In genomic region chr9:70140340-70140739, GRCm38 (mm10) we compare ENCODE assay signal across 8 mouse cellular contexts. TPM values are rescaled to one million over a fixed set of nuclear protein-coding genes. Genes with fewer than 3 reads are reported as not detected.
DNase-seq lines count a peak whose midpoint lies in the region; ATAC-seq and TF ChIP-seq lines count a peak whose summit lies in the region.

No protein-coding gene starts in this region.

- DNase-seq in heart, postnatal 14 days, result no peak
- DNase-seq in ES-E14 (ENCODE audit: low read depth, low spot score), result no peak
- no peak for DNase-seq in hindbrain, embryonic 14.5 days (ENCODE audit: low spot score)
- peak; percentile 87 for DNase-seq in midbrain, embryonic 11.5 days (ENCODE audit: low spot score, missing footprints)
- no peak for DNase-seq in cerebellum, adult 8-10 months
- no peak for DNase-seq in adrenal gland, adult 8-10 months
- no peak for DNase-seq in thymus, adult 18-20 months

- intact Hi-C loops in heart, postnatal 14 days (cut with DNase I), result loop anchor here (5.0 kb wide), 1 partner anchor 67 kb away; the partner anchor contains the start of gene Myo1e

- peaks cover 9% of the 10 kb centered on the region; the same call in 1 of the 2 replicates for H3K27me3 ChIP-seq in heart, embryonic 14.5 days (ENCODE audit: control insufficient read depth, insufficient read depth, low read length)
- peaks cover 7% of the 10 kb centered on the region; the same call in 1 of the 2 replicates for H3K27me3 ChIP-seq in hindbrain, embryonic 14.5 days (ENCODE audit: control insufficient read depth, insufficient read depth, low read length)
- H3K27me3 ChIP-seq in midbrain, embryonic 11.5 days (ENCODE audit: control insufficient read depth, insufficient read depth, low read length), result peaks cover 7% of the 10 kb centered on the region; the same call in 1 of the 2 replicates

- peak overlapping the region; percentile 20 to 69; a peak in 3 of 4 replicates for H3K27ac ChIP-seq in heart, embryonic 14.5 days (replicated peaks in 1 of 2; ENCODE audit: control insufficient read depth in 1 of 2, insufficient read depth in 1 of 2, low read depth in 2 of 2, low read length in 2 of 2)
- H3K27ac ChIP-seq in ES-E14 (ENCODE audit: insufficient read depth, low read depth, low read length, poor library complexity, severe bottlenecking), result no peak overlapping the region
- H3K27ac ChIP-seq in hindbrain, embryonic 14.5 days, result peak overlapping the region; percentile 57; the same call in 1 of the 2 replicates
- H3K27ac ChIP-seq in midbrain, embryonic 11.5 days (ENCODE audit: low read depth, low read length), result no peak overlapping the region

- H3K9ac ChIP-seq in heart, embryonic 14.5 days (ENCODE audit: low read length), result peak overlapping the region; percentile 68
- H3K9ac ChIP-seq in ES-E14 (ENCODE audit: insufficient read depth, low read depth, low read length, poor library complexity, severe bottlenecking), result no peak overlapping the region; the same call in 1 of the 2 replicates
- H3K9ac ChIP-seq in hindbrain, embryonic 14.5 days, result peak overlapping the region; percentile 75; the same call in 1 of the 2 replicates
- peak overlapping the region; percentile 64 for H3K9ac ChIP-seq in midbrain, embryonic 11.5 days (ENCODE audit: low read length)

- H3K4me1 ChIP-seq in heart, embryonic 14.5 days (ENCODE audit: control insufficient read depth in 2 of 2, insufficient read depth in 2 of 2, low read length in 2 of 2), result peaks cover 8 to 24% of the 10 kb centered on the region in 2 experiments
- H3K4me1 ChIP-seq in ES-E14 (ENCODE audit: control insufficient read depth in 2 of 2, insufficient read depth in 2 of 2, low read length in 2 of 2, poor library complexity in 1 of 2), result peaks cover 10 to 23% of the 10 kb centered on the region in 2 experiments; a peak in 3 of 4 replicates
- peaks cover 6% of the 10 kb centered on the region; the same call in 1 of the 2 replicates for H3K4me1 ChIP-seq in hindbrain, embryonic 14.5 days (replicated peaks; ENCODE audit: control insufficient read depth, insufficient read depth, low read length)
- peaks cover 12% of the 10 kb centered on the region for H3K4me1 ChIP-seq in midbrain, embryonic 11.5 days (ENCODE audit: control insufficient read depth, insufficient read depth, low read length)

- WGBS in heart, embryonic 14.5 days, result 52% methylated on average over 4 of the region's 4 CpGs
- WGBS in hindbrain, embryonic 14.5 days, result 61% methylated on average over 4 of the region's 4 CpGs
- 58% methylated on average over 4 of the region's 4 CpGs for WGBS in midbrain, embryonic 11.5 days

- no peaks in the 10 kb centered on the region for H3K9me3 ChIP-seq in heart, embryonic 14.5 days (ENCODE audit: control insufficient read depth, low read length)
- H3K9me3 ChIP-seq in ES-E14 (ENCODE audit: control insufficient read depth, insufficient read depth, low read depth, low read length), result no peaks in the 10 kb centered on the region
- no peaks in the 10 kb centered on the region for H3K9me3 ChIP-seq in hindbrain, embryonic 14.5 days (ENCODE audit: control insufficient read depth, low read length)
- no peaks in the 10 kb centered on the region for H3K9me3 ChIP-seq in midbrain, embryonic 11.5 days (ENCODE audit: control insufficient read depth, low read length)

- in situ Hi-C loops in ES-E14 (cut with MboI; ENCODE audit: low sequenced_read_pairs in 2 of 2, unreplicated experiment in 2 of 2), result no loop called here

- peak overlapping the region; percentile 64 to 76 for H3K4me3 ChIP-seq in heart, embryonic 14.5 days (ENCODE audit: control insufficient read depth in 1 of 2, insufficient read depth in 1 of 2, low read depth in 1 of 2, low read length in 2 of 2)
- peak overlapping the region; percentile 70 to 75 for H3K4me3 ChIP-seq in ES-E14 (ENCODE audit: insufficient read depth in 1 of 2, low read depth in 1 of 2, low read length in 2 of 2, poor library complexity in 1 of 2, severe bottlenecking in 1 of 2)
- H3K4me3 ChIP-seq in hindbrain, embryonic 14.5 days (replicated peaks; ENCODE audit: low read length), result peak overlapping the region; percentile 78
- H3K4me3 ChIP-seq in midbrain, embryonic 11.5 days (ENCODE audit: low read depth, low read length), result peak overlapping the region; percentile 65; the same call in 1 of the 2 replicates

- H3K4me2 ChIP-seq in heart, embryonic 14.5 days (ENCODE audit: low read length), result peak overlapping the region; percentile 73
- H3K4me2 ChIP-seq in hindbrain, embryonic 14.5 days (replicated peaks), result peak overlapping the region; percentile 95
- peak overlapping the region; percentile 93 for H3K4me2 ChIP-seq in midbrain, embryonic 11.5 days

- no peak for ATAC-seq in heart, embryonic 14.5 days (ENCODE audit: insufficient number of reproducible peaks, insufficient read depth, low FRiP score, low read depth)
- ATAC-seq in hindbrain, embryonic 14.5 days (ENCODE audit: low FRiP score), result no peak
- no peak for ATAC-seq in midbrain, embryonic 11.5 days (ENCODE audit: low FRiP score)

- no peaks in the 10 kb centered on the region for H3K36me3 ChIP-seq in heart, embryonic 14.5 days (ENCODE audit: control insufficient read depth, insufficient read depth, low read length)
- no peaks in the 10 kb centered on the region for H3K36me3 ChIP-seq in ES-E14 (ENCODE audit: control insufficient read depth, insufficient read depth, low read length, poor library complexity, severe bottlenecking)
- no peaks in the 10 kb centered on the region for H3K36me3 ChIP-seq in hindbrain, embryonic 14.5 days (replicated peaks; ENCODE audit: control insufficient read depth, insufficient read depth)
- no peaks in the 10 kb centered on the region for H3K36me3 ChIP-seq in midbrain, embryonic 11.5 days (ENCODE audit: control insufficient read depth, insufficient read depth, low read length)

TF ChIP-seq in ES-E14, 5 proteins besides CTCF, POLR2A, EP300 and RAD21:
- no peak for TF ChIP-seq ZC3H11A (IDR thresholded peaks at IDR 0.05; ENCODE audit: borderline replicate concordance, low read depth, low read length)
- no peak for TF ChIP-seq MAFK (IDR thresholded peaks at IDR 0.05; ENCODE audit: insufficient read depth, low read depth, low read length)

RNA-seq across cellular contexts. Expression of gene Fam81a, which starts 2.0 kb away (rescaled TPM):
- polyA plus RNA-seq in heart, embryonic 14.5 days (2014; fragmentation: Nextera tagmentation; extraction: Ambion mirVana), result 46.6 and 51.9 TPM in 2 replicates
- 10 to 100 TPM; 23.9 to 30.0 TPM for total RNA-seq in heart, postnatal 14 days (2021)
- 5.3 and 5.7 TPM in 2 replicates for total RNA-seq in ES-E14 (2012; rRNA removed)
- polyA plus RNA-seq in hindbrain, embryonic 14.5 days (2014; fragmentation: Nextera tagmentation; extraction: Ambion mirVana), result 12.9 TPM in 2 replicates
- polyA plus RNA-seq in midbrain, embryonic 11.5 days (2014; fragmentation: Nextera tagmentation; extraction: Ambion mirVana), result 4.7 TPM in 2 replicates
- 1 to 10 TPM; 2.1 to 2.9 (median 2.5) TPM for total RNA-seq in adrenal gland, adult 8-10 months (2022)

Comparison
In these comparisons a context has a peak if more than half of its experiments do, and no peak if none do; other contexts are left out.
1. H3K27ac ChIP-seq: peak in heart, embryonic 14.5 days (2 of 2) and hindbrain, embryonic 14.5 days (single experiment); none in ES-E14 (single experiment) and midbrain, embryonic 11.5 days (single experiment).
2. Peak in every context shown above with its lines, with median percentiles within 50 percentile points of each other: H3K4me2 ChIP-seq and H3K4me3 ChIP-seq.